Mouse (Mus musculus) heart, embryonic 12.5 days (tissue): ENCODE measurements at regions not wholly inside any gene's neighbourhood (a gene's known extent, or its start where the extent isn't known, plus 50 kb on each side); places are given as distances from the start of the nearest gene placed in this dataset.

Source experiments
- ATAC-seq: fragments of 200-750 bp; cut with Nextera tagmentation; 2 replicates; pipeline ENCODE4 v1.8.0; 2017; ENCODE audit warnings: moderate TSS enrichment, moderate library complexity; ENCODE audit not compliant: insufficient number of reproducible peaks, low FRiP score
- H3K27ac ChIP-seq: fragments of 300-500 bp; sonication (generic); 2 replicates; pipeline ENCODE4 v1.5.1; 2016; ENCODE audit warnings: mild to moderate bottlenecking, moderate library complexity; ENCODE audit not compliant: poor library complexity, severe bottlenecking
- H3K27me3 ChIP-seq: fragments of 300-500 bp; sonication (generic); replicated peaks from 2 replicates; pipeline ENCODE4 v1.6.1; 2016; ENCODE audit warnings: mild to moderate bottlenecking, moderate library complexity
- H3K36me3 ChIP-seq: fragments of 300-500 bp; sonication (generic); 2 replicates; pipeline ENCODE4 v1.6.1; 2016; ENCODE audit warnings: mild to moderate bottlenecking, moderate library complexity
- H3K4me1 ChIP-seq: fragments of 300-500 bp; sonication (generic); replicated peaks from 2 replicates; pipeline ENCODE4 v1.6.1; 2016; ENCODE audit warnings: mild to moderate bottlenecking
- H3K4me2 ChIP-seq: fragments of 300-500 bp; sonication (generic); 2 replicates; pipeline ENCODE4 v1.6.1; 2016; ENCODE audit warnings: mild to moderate bottlenecking, moderate library complexity
- H3K4me3 ChIP-seq: fragments of 300-500 bp; sonication (generic); 2 replicates; pipeline ENCODE4 v1.5.1; 2016; ENCODE audit warnings: mild to moderate bottlenecking
- H3K9ac ChIP-seq: fragments of 300-500 bp; sonication (generic); 2 replicates; pipeline ENCODE4 v1.6.1; 2016; ENCODE audit warnings: mild to moderate bottlenecking, moderate library complexity
- H3K9me3 ChIP-seq: fragments of 300-500 bp; sonication (generic); replicated peaks from 2 replicates; pipeline ENCODE4 v1.6.1; 2016; ENCODE audit warnings: mild to moderate bottlenecking, moderate library complexity
- WGBS: fragments of 180-500 bp; shearing (Covaris S2); methylation state at CpG from one replicate; pipeline ENCODE4 v1.1.7; 2016; 5-methylcytosine and 5-hydroxymethylcytosine counted together

- ATAC-seq, result no peak
- Histone ChIP-seq H3K36me3 (no peaks in the 10 kb centered on the region), H3K4me1 (0 out of 2 replicates have a peak, but pooled peaks cover 2% of the 10 kb centered on the region)
Measured at GRCm38 (mm10) chr2:9185780-9186483, 695.1 kb upstream of the 4930412O13Rik start.

DNA sequence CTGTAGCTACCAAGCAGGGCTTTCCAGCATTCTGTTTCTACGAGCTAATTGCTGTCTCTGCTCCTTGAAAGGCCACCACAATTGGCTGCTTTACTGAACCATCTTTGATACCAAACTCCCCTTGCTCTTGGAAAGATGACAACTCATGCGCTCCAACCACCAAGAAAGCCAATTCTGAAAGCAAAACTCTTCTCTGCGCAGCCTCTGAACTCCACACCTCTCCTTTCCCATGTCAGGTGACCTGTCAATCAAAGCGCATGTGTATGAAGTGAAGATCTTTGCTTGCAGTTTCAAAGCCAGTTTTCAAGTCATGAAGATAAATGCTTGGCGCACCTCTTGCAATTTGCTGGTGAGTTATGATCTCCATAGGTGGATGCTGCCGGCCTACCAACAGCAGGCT, 687.9 kb upstream of the 4930412O13Rik start:
- 83% methylated on average over 6 of the region's 6 CpGs for WGBS
- Histone ChIP-seq H3K9ac (no peak overlapping the region), H3K27ac (no peak overlapping the region), H3K27me3 (no peaks in the 10 kb centered on the region), H3K4me3 (no peak overlapping the region), H3K4me1 (no peaks in the 10 kb centered on the region), H3K4me2 (no peak overlapping the region), H3K9me3 (no peaks in the 10 kb centered on the region), H3K36me3 (no peaks in the 10 kb centered on the region)
- no peak for ATAC-seq

More at GRCm38 (mm10) chr2:9185780-9186483, 695.1 kb upstream of the 4930412O13Rik start:
- Histone ChIP-seq H3K4me2 (no peak overlapping the region), H3K9me3 (no peaks in the 10 kb centered on the region), H3K27me3 (no peaks in the 10 kb centered on the region), H3K9ac (no peak overlapping the region), H3K4me3 (no peak overlapping the region), H3K27ac (no peak overlapping the region)
- WGBS, result 59% methylated on average over 2 of the region's 2 CpGs

- WGBS, result 47% methylated on average over 3 of the region's 3 CpGs
- Histone ChIP-seq H3K9me3 (no peaks in the 10 kb centered on the region), H3K27me3 (no peaks in the 10 kb centered on the region), H3K9ac (no peak overlapping the region), H3K4me1 (no peaks in the 10 kb centered on the region), H3K36me3 (no peaks in the 10 kb centered on the region), H3K4me2 (no peak overlapping the region), H3K27ac (no peak overlapping the region), H3K4me3 (no peak overlapping the region)
- no peak for ATAC-seq
Measured at GRCm38 (mm10) chr2:9197025-9197424, 684.0 kb upstream of the 4930412O13Rik start.

- H3K4me3 ChIP-seq, result no peak overlapping the region
- no peak overlapping the region for H3K9ac ChIP-seq
- no peaks in the 10 kb centered on the region for H3K4me1 ChIP-seq
- ATAC-seq, result no peak
- no peak overlapping the region for H3K27ac ChIP-seq
- 70% methylated on average over 4 of the region's 4 CpGs for WGBS
- H3K4me2 ChIP-seq, result no peak overlapping the region
- no peaks in the 10 kb centered on the region for H3K9me3 ChIP-seq
- H3K36me3 ChIP-seq, result no peaks in the 10 kb centered on the region
- no peaks in the 10 kb centered on the region for H3K27me3 ChIP-seq
Measured at GRCm38 (mm10) chr2:9207963-9208362, 673.1 kb upstream of the 4930412O13Rik start.
